Mouse (Mus musculus) heart, embryonic 16.5 days (tissue): Measurements from ENCODE around the gene Utf1. TPM values are rescaled to one million over a fixed set of nuclear protein-coding genes. Genes with fewer than 3 reads are reported as not detected.

Experiments used
- ATAC-seq: fragments of 200-750 bp; cut with Nextera tagmentation; replicated peaks from 2 replicates; pipeline ENCODE4 v1.8.0; 2017; ENCODE audit warnings: moderate number of reproducible peaks; ENCODE audit not compliant: insufficient read depth, low FRiP score; ENCODE audit errors: extremely low read depth
- H3K27ac ChIP-seq: fragments of 300-500 bp; sonication (generic); 2 replicates; pipeline ENCODE4 v1.5.1; 2014; ENCODE audit warnings: mild to moderate bottlenecking, low read length, control low read depth, moderate library complexity
- H3K27me3 ChIP-seq: fragments of 300-500 bp; sonication (generic); 2 replicates; pipeline ENCODE4 v1.6.1; 2014; ENCODE audit warnings: low read length, mixed read lengths; ENCODE audit not compliant: control insufficient read depth, insufficient read depth
- H3K36me3 ChIP-seq: fragments of 300-500 bp; sonication (generic); 2 replicates; pipeline ENCODE4 v1.6.1; 2014; ENCODE audit not compliant: control insufficient read depth, insufficient read depth
- H3K4me1 ChIP-seq: fragments of 300-500 bp; sonication (generic); 2 replicates; pipeline ENCODE4 v1.6.1; 2014; ENCODE audit warnings: low read length, mixed read lengths; ENCODE audit not compliant: control insufficient read depth, insufficient read depth
- H3K4me2 ChIP-seq: fragments of 300-500 bp; sonication (generic); 2 replicates; pipeline ENCODE4 v1.6.1; 2014; ENCODE audit warnings: low read depth, mild to moderate bottlenecking, control low read depth, low read length
- H3K4me3 ChIP-seq: fragments of 300-500 bp; sonication (generic); 2 replicates; pipeline ENCODE4 v1.5.1; 2014; ENCODE audit warnings: mild to moderate bottlenecking, control low read depth, low read length
- H3K9ac ChIP-seq: fragments of 300-500 bp; sonication (generic); 2 replicates; pipeline ENCODE4 v1.6.1; 2014; ENCODE audit warnings: low read length, control low read depth
- H3K9me3 ChIP-seq: fragments of 300-500 bp; sonication (generic); replicated peaks from 2 replicates; pipeline ENCODE4 v1.6.1; 2016; ENCODE audit warnings: low read length; ENCODE audit not compliant: control insufficient read depth
- WGBS: fragments of 180-500 bp; shearing (Covaris S2); extraction: QIAGEN DNeasy Blood & Tissue Kit; methylation state at CpG from one replicate; pipeline ENCODE4 v1.1.7; 2014; 5-methylcytosine and 5-hydroxymethylcytosine counted together
- polyA plus RNA-seq: library from polyadenylated mRNA; unstranded; fragments of >200 nt; fragmentation: Nextera tagmentation; extraction: Ambion mirVana; gene quantifications from 2 replicates; pipeline ENCODE4 v1.2.1, GENCODE M21; 2015

Utf1 gene
- polyA plus RNA-seq, 1 experiment from 2014 or later = 2.0 TPM

DNA sequence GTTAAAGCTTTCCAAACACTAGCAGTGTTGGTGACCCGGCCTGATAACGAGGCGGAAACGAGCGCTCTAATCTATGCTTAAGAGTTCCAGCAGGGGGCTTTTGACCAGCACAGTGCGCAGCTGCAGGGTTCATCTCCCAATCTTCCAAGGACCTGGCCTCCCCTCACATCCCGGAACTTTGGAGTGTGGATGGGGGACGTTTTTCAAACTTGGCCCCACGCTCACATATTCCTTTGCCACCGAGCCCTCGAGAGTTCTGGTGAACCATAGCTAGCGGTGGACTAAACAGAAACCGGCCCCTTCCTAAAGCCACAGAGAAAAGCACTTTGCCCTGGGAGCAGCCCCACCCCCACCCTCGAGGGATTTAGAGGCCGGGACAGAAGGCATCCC lies 6.3 kb downstream of the Utf1 start:
- Histone ChIP-seq H3K27ac (peak overlapping the region; percentile 51; the same call in 1 of the 2 replicates), H3K36me3 (no peaks in the 10 kb centered on the region), H3K9ac (peak overlapping the region; percentile 68), H3K9me3 (no peaks in the 10 kb centered on the region), H3K4me1 (peaks cover 3% of the 10 kb centered on the region), H3K27me3 (peaks cover 31% of the 10 kb centered on the region), H3K4me2 (peak overlapping the region; percentile 97), H3K4me3 (peak overlapping the region; percentile 76)
- under 1% methylated on average over 15 of the region's 15 CpGs for WGBS
- ATAC-seq = peak; percentile 83

- peak overlapping the region; percentile 97 for H3K4me2 ChIP-seq
- H3K9ac ChIP-seq = peak overlapping the region; percentile 68
- peaks cover 3% of the 10 kb centered on the region for H3K4me1 ChIP-seq
- peak overlapping the region; percentile 59 for H3K27ac ChIP-seq
- H3K9me3 ChIP-seq = no peaks in the 10 kb centered on the region
- H3K4me3 ChIP-seq = peak overlapping the region; percentile 76
- H3K27me3 ChIP-seq = peaks cover 26% of the 10 kb centered on the region
- H3K36me3 ChIP-seq = no peaks in the 10 kb centered on the region
- ATAC-seq = peak; percentile 71
- under 1% methylated on average over 33 of the region's 33 CpGs for WGBS
Measured at GRCm38 (mm10) chr7:139950283-139950971, 6.8 kb downstream of the Utf1 start.

DNA sequence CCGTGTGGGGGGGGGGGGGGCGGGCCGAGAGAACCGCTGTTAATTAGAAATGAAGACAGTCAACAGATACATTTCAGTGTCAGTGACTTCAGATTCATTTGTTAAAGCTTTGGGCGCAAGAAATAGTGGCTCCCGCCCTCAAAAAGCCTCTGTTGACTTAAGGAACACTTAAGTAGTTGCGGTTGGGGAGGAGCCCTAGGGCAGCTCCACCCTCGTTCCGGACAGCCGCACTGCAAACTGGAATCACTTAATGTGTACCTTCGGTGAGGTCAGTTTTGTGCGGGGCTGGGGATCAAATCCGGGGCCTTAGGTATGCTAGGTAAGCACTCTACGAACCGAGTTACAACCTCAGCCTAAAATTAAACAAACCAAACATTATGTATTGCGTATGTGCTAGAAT lies 7.5 kb downstream of the Utf1 start:
- WGBS = 5% methylated on average over 16 of the region's 16 CpGs
- peak overlapping the region; percentile 76 for H3K4me3 ChIP-seq
- peaks cover 3% of the 10 kb centered on the region for H3K4me1 ChIP-seq
- no peaks in the 10 kb centered on the region for H3K36me3 ChIP-seq
- peak overlapping the region; percentile 59 for H3K27ac ChIP-seq
- H3K27me3 ChIP-seq = peaks cover 20% of the 10 kb centered on the region
- peak overlapping the region; percentile 97 for H3K4me2 ChIP-seq
- no peak for ATAC-seq
- H3K9ac ChIP-seq = peak overlapping the region; percentile 68
- H3K9me3 ChIP-seq = no peaks in the 10 kb centered on the region

DNA sequence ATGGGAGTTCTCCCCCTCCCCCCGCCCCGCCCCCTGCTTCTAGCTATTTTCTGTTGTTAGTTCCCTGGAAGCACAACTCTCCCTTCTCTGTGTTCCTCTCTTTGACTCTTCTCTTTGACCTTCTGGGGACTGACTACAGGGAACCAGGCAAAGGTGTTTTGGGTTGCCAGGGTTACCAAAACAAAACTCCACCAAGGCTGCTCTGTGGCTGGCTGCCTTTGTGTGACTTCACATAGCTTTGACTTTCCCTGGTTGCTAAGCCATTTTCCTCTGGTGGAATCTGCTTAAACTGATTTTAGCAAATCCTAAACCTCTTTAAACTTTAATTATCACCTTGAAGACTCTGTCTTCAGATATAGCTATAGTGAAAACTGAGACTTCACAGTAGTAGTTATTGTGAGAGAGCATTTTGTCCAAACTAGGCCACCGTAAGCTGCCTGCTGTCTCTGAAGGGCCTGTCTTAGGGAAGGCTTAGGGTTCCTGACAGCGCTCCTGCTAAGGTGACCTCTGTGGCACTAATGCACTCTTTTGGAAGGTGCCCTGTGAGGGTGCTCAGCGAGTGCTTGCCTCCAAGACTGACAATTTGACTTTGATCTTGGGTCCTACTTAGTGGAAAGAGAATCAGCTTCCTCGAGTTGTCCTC lies 8.5 kb downstream of the Utf1 start:
- WGBS = 73% methylated on average over 6 of the region's 6 CpGs
- Histone ChIP-seq H3K4me1 (peaks cover 3% of the 10 kb centered on the region), H3K4me2 (no peak overlapping the region), H3K27me3 (peaks cover 17% of the 10 kb centered on the region), H3K4me3 (no peak overlapping the region), H3K9ac (no peak overlapping the region), H3K36me3 (no peaks in the 10 kb centered on the region), H3K9me3 (no peaks in the 10 kb centered on the region), H3K27ac (no peak overlapping the region)
- no peak for ATAC-seq

DNA sequence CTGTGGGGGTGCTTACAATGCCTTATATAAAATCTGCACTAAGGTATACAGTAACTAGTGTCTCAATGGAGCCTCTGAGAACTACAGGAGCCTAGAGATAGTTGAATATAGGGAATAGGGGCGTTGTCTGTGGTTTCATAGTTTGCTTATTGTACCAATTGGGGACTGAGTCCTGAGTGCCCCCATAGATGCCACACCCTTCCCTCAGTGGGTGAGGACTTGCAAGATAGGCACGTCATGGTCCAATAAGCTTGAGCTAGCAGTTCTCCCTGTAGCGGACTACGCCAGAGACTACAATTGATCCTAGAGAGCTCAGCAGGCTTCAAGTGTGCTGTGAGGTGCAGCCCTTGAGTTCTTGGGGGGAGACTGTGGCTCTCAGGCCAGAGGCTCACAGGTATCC lies 11.9 kb downstream of the Utf1 start:
- Histone ChIP-seq H3K27ac (no peak overlapping the region), H3K4me1 (peaks cover 7% of the 10 kb centered on the region), H3K9me3 (no peaks in the 10 kb centered on the region), H3K4me2 (no peak overlapping the region), H3K4me3 (no peak overlapping the region), H3K27me3 (peaks cover 7% of the 10 kb centered on the region), H3K9ac (no peak overlapping the region), H3K36me3 (no peaks in the 10 kb centered on the region)
- 78% methylated on average over 4 of the region's 4 CpGs for WGBS
- no peak for ATAC-seq

DNA sequence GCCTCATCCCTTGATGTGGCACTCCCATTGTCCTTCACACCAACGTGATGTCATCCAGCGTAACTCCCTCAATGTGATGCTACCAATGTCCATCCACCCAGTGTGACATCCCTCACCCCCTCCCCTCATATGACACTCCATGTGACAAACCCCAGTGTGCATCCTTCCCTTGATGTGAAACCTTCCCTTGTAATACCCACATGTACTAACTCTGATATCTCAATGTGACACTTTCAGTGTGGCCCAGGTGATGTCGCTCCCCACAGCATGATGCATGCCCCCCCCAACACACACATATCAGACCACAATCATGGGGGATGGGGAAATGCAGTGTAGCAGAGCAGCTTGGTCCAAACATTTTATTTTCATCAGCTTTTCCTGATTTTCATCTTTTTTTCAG lies 13.1 kb downstream of the Utf1 start:
- Histone ChIP-seq H3K4me2 (no peak overlapping the region), H3K27ac (no peak overlapping the region), H3K9me3 (no peaks in the 10 kb centered on the region), H3K4me1 (peaks cover 4% of the 10 kb centered on the region), H3K27me3 (peaks cover 9% of the 10 kb centered on the region), H3K9ac (no peak overlapping the region), H3K4me3 (no peak overlapping the region), H3K36me3 (no peaks in the 10 kb centered on the region)
- WGBS = 71% methylated on average over 3 of the region's 3 CpGs
- no peak for ATAC-seq

GRCm38 (mm10) chr7:139957437-139957836 lies 13.8 kb downstream of the Utf1 start:
- no peak overlapping the region for H3K4me2 ChIP-seq
- WGBS = 42% methylated on average over 11 of the region's 11 CpGs
- H3K4me1 ChIP-seq = peaks cover 4% of the 10 kb centered on the region
- ATAC-seq = no peak
- no peak overlapping the region for H3K9ac ChIP-seq
- no peak overlapping the region for H3K4me3 ChIP-seq
- no peaks in the 10 kb centered on the region for H3K36me3 ChIP-seq
- H3K27me3 ChIP-seq = peaks cover 9% of the 10 kb centered on the region
- H3K9me3 ChIP-seq = no peaks in the 10 kb centered on the region
- H3K27ac ChIP-seq = no peak overlapping the region

- Histone ChIP-seq H3K9me3 (no peaks in the 10 kb centered on the region), H3K27ac (no peak overlapping the region), H3K27me3 (peaks cover 9% of the 10 kb centered on the region), H3K4me2 (no peak overlapping the region), H3K9ac (no peak overlapping the region), H3K36me3 (no peaks in the 10 kb centered on the region), H3K4me3 (no peak overlapping the region), H3K4me1 (peaks cover 4% of the 10 kb centered on the region)
- WGBS = 24% methylated on average over 11 of the region's 11 CpGs
- ATAC-seq = no peak
Measured at GRCm38 (mm10) chr7:139957958-139958357, 14.4 kb downstream of the Utf1 start.

DNA sequence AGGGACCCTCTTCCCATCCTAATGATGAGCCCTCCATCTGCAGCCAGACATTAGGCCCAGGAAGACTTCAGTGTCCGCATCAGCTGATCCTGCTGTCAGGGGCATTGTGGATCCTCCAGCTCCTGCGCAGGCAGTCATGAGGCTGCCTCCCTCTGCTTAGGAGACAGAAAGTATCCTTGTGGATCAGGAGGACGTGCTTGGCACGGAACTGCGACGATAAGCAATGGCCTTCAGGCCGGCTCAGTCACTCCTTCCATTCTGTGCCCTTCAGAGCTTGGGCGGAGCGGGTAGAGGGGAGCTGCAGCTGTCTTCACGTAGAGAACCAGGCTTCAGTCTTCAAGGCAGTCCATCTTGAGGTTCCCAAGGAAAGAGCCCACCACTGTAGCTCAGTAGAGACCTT lies 17.6 kb downstream of the Utf1 start:
- Histone ChIP-seq H3K9ac (no peak overlapping the region), H3K4me2 (no peak overlapping the region), H3K36me3 (no peaks in the 10 kb centered on the region), H3K27me3 (peaks cover 9% of the 10 kb centered on the region), H3K4me3 (no peak overlapping the region), H3K27ac (no peak overlapping the region), H3K4me1 (peaks cover 4% of the 10 kb centered on the region), H3K9me3 (no peaks in the 10 kb centered on the region)
- 81% methylated on average over 10 of the region's 10 CpGs for WGBS
- ATAC-seq = no peak
